Mouse (Mus musculus) neural tube, embryonic 14.5 days (tissue): ENCODE data around the gene Cenpf. TPM values are rescaled to one million over a fixed set of nuclear protein-coding genes. Genes with fewer than 3 reads are reported as not detected.
"Not testable (repeated sequence)": the region's sequence is repeated elsewhere in the genome, so short reads cannot be mapped to it uniquely, and the experiment has no call there.

Source experiments
- ATAC-seq: fragments of 200-750 bp; cut with Nextera tagmentation; 2 replicates; pipeline ENCODE4 v1.8.0; 2017; ENCODE audit warnings: low read depth, mild to moderate bottlenecking, moderate TSS enrichment, moderate library complexity
- H3K27ac ChIP-seq: fragments of 300-500 bp; sonication (generic); 2 replicates; pipeline ENCODE4 v1.5.1; 2014; ENCODE audit warnings: low read depth, mild to moderate bottlenecking, control low read depth, low read length, moderate library complexity, mixed read lengths
- H3K27me3 ChIP-seq: fragments of 300-500 bp; sonication (generic); 2 replicates; pipeline ENCODE4 v1.6.1; 2014; ENCODE audit warnings: low read length; ENCODE audit not compliant: control insufficient read depth, insufficient read depth
- H3K36me3 ChIP-seq: fragments of 300-500 bp; sonication (generic); 2 replicates; pipeline ENCODE4 v1.6.1; 2014; ENCODE audit warnings: low read length, mixed read lengths; ENCODE audit not compliant: control insufficient read depth, insufficient read depth
- H3K4me1 ChIP-seq: fragments of 300-500 bp; sonication (generic); 2 replicates; pipeline ENCODE4 v1.6.1; 2014; ENCODE audit warnings: low read length; ENCODE audit not compliant: control insufficient read depth, insufficient read depth
- H3K4me2 ChIP-seq: fragments of 300-500 bp; sonication (generic); 2 replicates; pipeline ENCODE4 v1.6.1; 2014; ENCODE audit warnings: mild to moderate bottlenecking, low read depth, low read length, control low read depth
- H3K4me3 ChIP-seq: fragments of 300-500 bp; sonication (generic); 2 replicates; pipeline ENCODE4 v1.5.1; 2014; ENCODE audit warnings: low read depth, low read length, control low read depth, mixed read lengths
- H3K9ac ChIP-seq: fragments of 300-500 bp; sonication (generic); replicated peaks from 2 replicates; pipeline ENCODE4 v1.6.1; 2014; ENCODE audit warnings: low read depth, mild to moderate bottlenecking, control low read depth, low read length, mixed read lengths
- H3K9me3 ChIP-seq: fragments of 300-500 bp; sonication (generic); 2 replicates; pipeline ENCODE4 v1.6.1; 2016; ENCODE audit warnings: low read length; ENCODE audit not compliant: control insufficient read depth
- WGBS: fragments of 180-500 bp; shearing (Covaris S2); extraction: QIAGEN DNeasy Blood & Tissue Kit; methylation state at CpG from one replicate; pipeline ENCODE4 v1.1.7; 2014; 5-methylcytosine and 5-hydroxymethylcytosine counted together
- polyA plus RNA-seq: library from polyadenylated mRNA; unstranded; fragments of >200 nt; fragmentation: Nextera tagmentation; extraction: Ambion mirVana; gene quantifications from 2 replicates; pipeline ENCODE4 v1.2.1, GENCODE M21; 2014

Cenpf gene
- polyA plus RNA-seq, 1 experiment from 2014 or later, result 6.5 TPM

- H3K4me2 ChIP-seq, result no peak overlapping the region
- no peaks in the 10 kb centered on the region for H3K27me3 ChIP-seq
- no peaks in the 10 kb centered on the region for H3K36me3 ChIP-seq
- no peak overlapping the region for H3K9ac ChIP-seq
- H3K4me3 ChIP-seq, result no peak overlapping the region
- peak; percentile 76 for ATAC-seq
- no peaks in the 10 kb centered on the region for H3K9me3 ChIP-seq
- no peaks in the 10 kb centered on the region for H3K4me1 ChIP-seq
- H3K27ac ChIP-seq, result no peak overlapping the region
- WGBS, result 1% methylated on average over 6 of the region's 6 CpGs
These were observed 13.1 kb upstream of the Cenpf start for GRCm38 (mm10) chr1:189700990-189701389.

DNA sequence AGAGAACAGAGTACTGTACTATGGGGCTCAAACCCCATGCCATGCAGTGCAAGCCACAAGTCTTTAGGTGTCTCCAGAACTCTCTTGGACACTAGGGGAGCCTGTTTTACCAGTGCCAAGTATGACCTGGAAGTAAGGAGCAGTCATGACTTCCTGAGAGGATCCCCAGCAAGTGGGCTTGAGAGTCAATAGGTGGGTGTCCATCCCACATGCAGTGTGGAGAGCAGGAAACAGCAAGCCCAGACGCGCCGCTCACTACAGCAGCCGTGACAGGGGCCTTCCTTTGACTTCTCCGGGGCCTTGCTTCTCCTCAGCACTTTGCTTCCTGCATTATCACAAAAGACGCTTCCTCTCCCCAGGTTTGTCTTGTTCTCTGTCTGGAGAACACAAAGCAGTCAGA lies 12.3 kb upstream of the Cenpf start:
- no peak overlapping the region for H3K27ac ChIP-seq
- no peak overlapping the region for H3K4me2 ChIP-seq
- WGBS, result 82% methylated on average over 6 of the region's 6 CpGs
- H3K4me3 ChIP-seq, result no peak overlapping the region
- H3K9me3 ChIP-seq, result no peaks in the 10 kb centered on the region
- no peak for ATAC-seq
- no peaks in the 10 kb centered on the region for H3K36me3 ChIP-seq
- no peak overlapping the region for H3K9ac ChIP-seq
- H3K4me1 ChIP-seq, result no peaks in the 10 kb centered on the region
- H3K27me3 ChIP-seq, result no peaks in the 10 kb centered on the region

DNA sequence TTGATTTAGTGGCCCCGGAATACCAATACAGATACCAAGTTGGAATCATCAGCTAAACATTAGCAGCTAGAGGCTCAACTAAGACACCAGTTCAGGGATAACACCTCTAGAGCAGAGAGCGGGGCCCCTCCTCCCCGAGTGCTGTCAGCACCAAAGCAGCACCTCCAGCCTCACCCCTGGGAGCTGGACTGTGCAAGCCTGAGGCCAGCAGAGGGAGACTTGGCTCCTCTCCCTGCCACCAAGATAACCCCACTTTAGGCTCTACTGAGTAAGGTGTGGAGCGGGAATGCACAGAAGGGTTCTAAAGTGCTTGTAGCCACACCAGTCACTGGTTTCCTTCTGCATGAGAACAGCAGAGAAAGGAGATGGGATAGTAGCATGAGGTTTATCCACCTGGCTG lies 10.5 kb upstream of the Cenpf start:
- Histone ChIP-seq H3K9ac (no peak overlapping the region), H3K4me2 (no peak overlapping the region), H3K27me3 (no peaks in the 10 kb centered on the region), H3K4me3 (no peak overlapping the region), H3K27ac (no peak overlapping the region), H3K36me3 (no peaks in the 10 kb centered on the region), H3K4me1 (no peaks in the 10 kb centered on the region), H3K9me3 (no peaks in the 10 kb centered on the region)
- WGBS, result 79% methylated on average over 4 of the region's 4 CpGs
- no peak for ATAC-seq

DNA sequence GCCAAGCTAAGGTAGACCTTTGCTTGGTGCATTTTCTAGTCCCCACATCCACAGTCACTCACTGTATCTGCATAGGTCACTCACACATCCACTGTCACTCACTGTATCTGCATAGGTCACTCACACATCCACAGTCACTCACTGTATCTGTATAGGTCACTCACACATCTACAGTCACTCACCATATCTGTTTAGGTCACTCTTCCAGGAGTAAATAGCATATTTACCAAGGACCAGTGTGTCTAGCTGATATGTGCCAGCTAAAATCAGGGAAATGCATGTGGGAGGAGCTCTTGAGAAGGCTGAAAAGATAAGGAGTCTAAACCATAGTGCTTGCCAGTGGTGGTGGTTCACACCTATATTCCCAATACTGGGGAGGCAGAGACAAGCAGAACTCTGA lies 7.4 kb upstream of the Cenpf start:
- Histone ChIP-seq H3K4me2 (no peak overlapping the region), H3K27me3 (no peaks in the 10 kb centered on the region), H3K36me3 (no peaks in the 10 kb centered on the region), H3K27ac (no peak overlapping the region), H3K4me1 (no peaks in the 10 kb centered on the region), H3K9ac (no peak overlapping the region), H3K4me3 (no peak overlapping the region), H3K9me3 (no peaks in the 10 kb centered on the region)
- no peak for ATAC-seq

DNA sequence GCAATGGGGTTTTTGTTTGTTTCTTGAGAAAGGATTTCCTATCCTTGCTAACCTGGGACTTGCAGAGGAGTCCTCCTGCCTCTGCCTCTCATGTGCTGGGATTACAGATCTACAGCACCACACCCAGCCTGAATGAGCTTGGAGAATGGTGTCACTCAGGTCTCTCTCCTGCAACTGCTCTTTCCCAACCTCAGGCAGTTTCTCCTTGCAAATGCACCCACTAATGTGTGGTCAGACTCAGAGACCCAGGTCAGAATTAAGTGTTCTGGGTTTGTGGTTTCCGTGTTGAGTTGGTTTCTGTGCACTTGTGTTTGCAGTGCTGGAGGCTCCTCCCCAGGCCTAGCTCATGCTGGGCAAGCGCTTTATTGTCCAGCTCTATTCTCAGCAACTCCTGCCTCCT lies 6.5 kb upstream of the Cenpf start:
- Histone ChIP-seq H3K27me3 (no peaks in the 10 kb centered on the region), H3K4me1 (no peaks in the 10 kb centered on the region), H3K4me3 (no peak overlapping the region), H3K36me3 (no peaks in the 10 kb centered on the region), H3K4me2 (no peak overlapping the region), H3K9ac (no peak overlapping the region), H3K27ac (no peak overlapping the region), H3K9me3 (no peaks in the 10 kb centered on the region)
- no peak for ATAC-seq
- WGBS, result 88% methylated on average over 2 of the region's 2 CpGs

- not testable (repeated sequence) for H3K4me3 ChIP-seq, H3K9me3 ChIP-seq, ATAC-seq, H3K27ac ChIP-seq, H3K4me1 ChIP-seq, H3K9ac ChIP-seq, H3K27me3 ChIP-seq, H3K36me3 ChIP-seq, H3K4me2 ChIP-seq
- WGBS, result 58% methylated on average over 3 of the region's 3 CpGs
These were observed 4.6 kb upstream of the Cenpf start for GRCm38 (mm10) chr1:189692442-189692841.

GRCm38 (mm10) chr1:189689050-189689833 lies 1.4 kb upstream of the Cenpf start:
- Histone ChIP-seq H3K4me3 (no peak overlapping the region), H3K9me3 (no peaks in the 10 kb centered on the region), H3K9ac (no peak overlapping the region), H3K27ac (no peak overlapping the region), H3K4me1 (peaks cover 7% of the 10 kb centered on the region; the same call in 1 of the 2 replicates), H3K27me3 (no peaks in the 10 kb centered on the region), H3K4me2 (peak overlapping the region; percentile 65; the same call in 1 of the 2 replicates), H3K36me3 (no peaks in the 10 kb centered on the region)
- WGBS, result 28% methylated on average over 4 of the region's 4 CpGs
- ATAC-seq, result no peak

GRCm38 (mm10) chr1:189688388-189688750 lies 483 bp upstream of the Cenpf start:
- Histone ChIP-seq H3K27ac (no peak overlapping the region), H3K27me3 (no peaks in the 10 kb centered on the region), H3K36me3 (no peaks in the 10 kb centered on the region), H3K9ac (no peak overlapping the region), H3K4me3 (peak overlapping the region; percentile 46), H3K4me2 (peak overlapping the region; percentile 65), H3K4me1 (peaks cover 7% of the 10 kb centered on the region; the same call in 1 of the 2 replicates), H3K9me3 (no peaks in the 10 kb centered on the region)
- no peak; the same call in 1 of the 2 replicates for ATAC-seq
- under 1% methylated on average over 15 of the region's 15 CpGs for WGBS

GRCm38 (mm10) chr1:189686025-189686424 lies 1.9 kb downstream of the Cenpf start:
- Histone ChIP-seq H3K36me3 (no peaks in the 10 kb centered on the region), H3K4me3 (no peak overlapping the region), H3K27me3 (no peaks in the 10 kb centered on the region), H3K9ac (no peak overlapping the region), H3K4me2 (no peak overlapping the region), H3K27ac (no peak overlapping the region), H3K9me3 (no peaks in the 10 kb centered on the region), H3K4me1 (peaks cover 7% of the 10 kb centered on the region; the same call in 1 of the 2 replicates)
- 89% methylated on average over 6 of the region's 6 CpGs for WGBS
- no peak for ATAC-seq
